Mouse (Mus musculus) embryonic fibroblast, embryonic 13.5 days (primary cell): ENCODE measurements around the gene D330045A20Rik.

Source experiments
- CTCF ChIP-seq: IDR thresholded peaks from 2 replicates; pipeline ENCODE4 v1.5.1; 2011; ENCODE audit warnings: mild to moderate bottlenecking, control low read depth, low read length, moderate library complexity, borderline replicate concordance; ENCODE audit not compliant: insufficient read depth
- POLR2A ChIP-seq: IDR thresholded peaks from 2 replicates; pipeline ENCODE4 v1.6.1; 2011; ENCODE audit warnings: low read depth, mild to moderate bottlenecking, control low read depth, low read length, moderate library complexity

- TF ChIP-seq CTCF (no peak), POLR2A (no peak)
These were observed 49.5 kb downstream of the D330045A20Rik start for GRCm38 (mm10) chrX:139529678-139530077.
